ENCODE assay signal across 20 mouse cellular contexts in the genomic region with DNA sequence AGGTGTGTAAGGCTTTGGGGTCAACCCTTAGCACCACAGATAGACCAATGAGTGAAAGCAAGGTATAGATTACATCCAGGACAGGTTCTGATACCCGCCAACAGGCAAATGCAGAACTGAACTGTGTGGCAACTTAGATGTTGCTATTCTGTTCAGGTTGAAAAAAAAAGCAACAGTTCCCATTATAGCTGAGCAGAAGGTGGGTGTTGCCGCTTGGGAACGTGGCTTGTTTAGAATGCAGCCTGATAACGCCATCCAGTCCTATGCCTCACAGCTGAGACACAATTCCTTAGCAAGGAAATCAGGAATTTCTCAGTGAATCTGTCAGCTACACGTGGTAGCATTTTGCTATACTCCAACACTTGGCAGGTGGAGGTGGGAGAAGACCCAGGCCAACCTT. TPM values are rescaled to one million over a fixed set of nuclear protein-coding genes. Genes with fewer than 3 reads are reported as not detected.
DNase-seq lines count a peak whose midpoint lies in the region; ATAC-seq and TF ChIP-seq lines count a peak whose summit lies in the region.
"Had no signal": no experiment of that assay in that cellular context is flagged by ENCODE, and none has a peak within 500 bp of the region (broad histone marks: within the 10 kb centered on the region; RNA-seq: fewer than 3 reads in every experiment).

No protein-coding gene starts in this region.

- no peak for TF ChIP-seq POLR2A in limb, embryonic 14.5 days (IDR thresholded peaks at IDR 0.05; ENCODE audit: borderline replicate concordance, extremely low read depth, insufficient read depth, insufficient read length)

- DNase-seq in frontal cortex, postnatal 14 days (ENCODE audit: low spot score in 2 of 2): no peak
- no peak for DNase-seq in limb, embryonic 14.5 days (ENCODE audit: low spot score)
- no peak for DNase-seq in limb, embryonic 10.5 days (ENCODE audit: low spot score)
- DNase-seq in testis, postnatal 14 days (ENCODE audit: low spot score): peak; percentile 33
- no peak for DNase-seq in testis, postnatal 10 days (ENCODE audit: low spot score)
- no peak for DNase-seq in spleen, postnatal 4 days (ENCODE audit: low spot score in 2 of 2)
- DNase-seq: adrenal gland, adult 2 months; adrenal gland, postnatal 10 days; adrenal gland, postnatal 25 days; cerebellum, adult 11-12 months; cerebellum, adult 2 months; cerebellum, adult 9-10 months; cerebellum, postnatal 10 days; cerebellum, postnatal 25 days had no signal

- no peaks in the 10 kb centered on the region for H3K4me1 ChIP-seq in limb, embryonic 14.5 days (ENCODE audit: control insufficient read depth, insufficient read depth, low read length)
- no peaks in the 10 kb centered on the region for H3K4me1 ChIP-seq in limb, embryonic 10.5 days
- H3K4me1 ChIP-seq: embryonic facial prominence, embryonic 10.5 days; embryonic facial prominence, embryonic 12.5 days; forebrain, embryonic 13.5 days; forebrain, embryonic 15.5 days had no signal

- 89% methylated on average over 5 of the region's 5 CpGs for WGBS in limb, embryonic 14.5 days
- 93% methylated on average over 5 of the region's 5 CpGs for WGBS in limb, embryonic 10.5 days

- peaks cover 54% of the 10 kb centered on the region for H3K36me3 ChIP-seq in limb, embryonic 14.5 days (ENCODE audit: control insufficient read depth, insufficient read depth, low read length)
- peaks cover 89% of the 10 kb centered on the region for H3K36me3 ChIP-seq in limb, embryonic 10.5 days

- no peak overlapping the region for H3K4me2 ChIP-seq in limb, embryonic 14.5 days (replicated peaks; ENCODE audit: low read depth, low read length, severe bottlenecking)
- H3K4me2 ChIP-seq: embryonic facial prominence, embryonic 12.5 days; forebrain, embryonic 13.5 days; forebrain, embryonic 15.5 days had no signal

- H3K27ac ChIP-seq in limb, embryonic 14.5 days (replicated peaks; ENCODE audit: low read depth, low read length): no peak overlapping the region
- no peak overlapping the region for H3K27ac ChIP-seq in limb, embryonic 10.5 days
- H3K27ac ChIP-seq: embryonic facial prominence, embryonic 10.5 days; embryonic facial prominence, embryonic 12.5 days; forebrain, embryonic 13.5 days; forebrain, embryonic 15.5 days had no signal

- no peak overlapping the region for H3K9ac ChIP-seq in limb, embryonic 14.5 days (ENCODE audit: low read depth, low read length, severe bottlenecking)
- H3K9ac ChIP-seq: embryonic facial prominence, embryonic 12.5 days; forebrain, embryonic 13.5 days; forebrain, embryonic 15.5 days had no signal

- no peak overlapping the region for H3K4me3 ChIP-seq in limb, embryonic 14.5 days (replicated peaks; ENCODE audit: low read length)
- no peak overlapping the region for H3K4me3 ChIP-seq in limb, embryonic 10.5 days
- H3K4me3 ChIP-seq: embryonic facial prominence, embryonic 10.5 days; embryonic facial prominence, embryonic 12.5 days; forebrain, embryonic 13.5 days; forebrain, embryonic 15.5 days had no signal

- peak; percentile 67 for ATAC-seq in frontal cortex, adult (ENCODE audit: low TSS enrichment)
- 0 out of 2 replicates have a peak, but pooled peaks have one; percentile 6 for ATAC-seq in limb, embryonic 14.5 days (ENCODE audit: low FRiP score, low read depth)
- peak; percentile 43; the same call in 1 of the 2 replicates for ATAC-seq in megakaryocyte, adult 5-6 weeks (ENCODE audit: poor library complexity, severe bottlenecking)
- ATAC-seq: forebrain, embryonic 13.5 days; forebrain, embryonic 15.5 days had no signal

- H3K27me3 ChIP-seq in limb, embryonic 14.5 days (ENCODE audit: control insufficient read depth, insufficient read depth, low read length): no peaks in the 10 kb centered on the region
- H3K27me3 ChIP-seq in limb, embryonic 10.5 days (ENCODE audit: low read depth, poor library complexity, severe bottlenecking): no peaks in the 10 kb centered on the region
- H3K27me3 ChIP-seq: embryonic facial prominence, embryonic 12.5 days; forebrain, embryonic 13.5 days; forebrain, embryonic 15.5 days had no signal

- H3K9me3 ChIP-seq in limb, embryonic 14.5 days (ENCODE audit: control insufficient read depth, low read length): no peaks in the 10 kb centered on the region
- H3K9me3 ChIP-seq in limb, embryonic 10.5 days (replicated peaks): no peaks in the 10 kb centered on the region
- H3K9me3 ChIP-seq: embryonic facial prominence, embryonic 10.5 days; embryonic facial prominence, embryonic 12.5 days; forebrain, embryonic 13.5 days; forebrain, embryonic 15.5 days had no signal

RNA-seq across cellular contexts. Expression of a gene that starts 9.6 kb away (rescaled TPM):
- 43.2 and 44.4 TPM in 2 replicates for polyA plus RNA-seq in limb, embryonic 14.5 days (2012; rRNA removed)
- polyA plus RNA-seq in limb, embryonic 14.5 days (2014; fragmentation: Nextera tagmentation; extraction: Ambion mirVana): 66.3 and 73.9 TPM in 2 replicates
- polyA plus RNA-seq in limb, embryonic 10.5 days (2016; fragmentation: Nextera tagmentation; extraction: Ambion mirVana): 137 and 146 TPM in 2 replicates
- 19.6 and 25.9 TPM in 2 replicates for total RNA-seq in megakaryocyte, adult 5-6 weeks (2015)
- total RNA-seq in megakaryocyte, adult 5-6 weeks (2017): 28.1 and 30.4 TPM in 2 replicates

Comparison
In these comparisons a context has a peak if more than half of its experiments do, and no peak if none do; other contexts are left out.
1. ATAC-seq: peak in every context shown above with its lines; median percentile 67 in frontal cortex, adult; 43 in megakaryocyte, adult 5-6 weeks; 6 in limb, embryonic 14.5 days.